Mouse (Mus musculus): ENCODE results near the gene Tenm4. TPM values are rescaled to one million over a fixed set of nuclear protein-coding genes. Genes with fewer than 3 reads are reported as not detected.

Tenm4 gene
- polyA plus RNA-seq, 1 experiment: 12.2 TPM

DNA sequence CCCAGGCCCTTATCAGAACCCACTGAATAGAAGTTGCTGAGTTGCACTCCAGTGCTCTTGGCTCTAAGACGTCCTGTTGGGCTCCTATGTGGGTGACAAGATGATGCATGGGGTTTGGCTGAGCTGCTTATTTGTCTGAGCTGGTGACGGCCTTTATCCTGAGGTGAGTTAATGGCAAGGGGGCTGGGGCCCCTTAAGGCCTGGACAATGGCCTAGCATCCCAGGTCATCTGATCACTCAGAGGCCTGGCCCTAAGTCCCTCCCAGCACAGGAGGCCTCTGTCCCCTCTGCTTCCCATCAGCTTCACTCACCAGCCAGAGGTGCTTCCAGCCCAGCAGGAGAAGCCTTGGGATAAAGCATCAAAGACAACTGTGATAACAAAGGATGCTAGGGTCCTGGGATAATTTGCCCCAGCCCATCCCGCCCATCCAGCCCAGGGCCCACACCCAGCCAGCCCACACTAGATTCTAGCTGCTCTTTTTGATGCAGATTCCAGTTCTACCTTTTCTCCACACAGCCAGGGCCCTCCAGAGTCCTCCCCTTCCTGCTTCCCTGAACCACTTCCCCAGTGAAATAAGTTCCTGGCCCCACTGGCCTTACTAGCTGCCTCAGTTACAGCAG lies 484.2 kb downstream of the Tenm4 start:
- Histone ChIP-seq H3K4me3 (replicated peaks; ENCODE audit: insufficient read depth, low read depth, low read length) (no peak overlapping the region), H3K27me3 (ENCODE audit: control insufficient read depth, insufficient read depth, low read length) (no peaks in the 10 kb centered on the region), H3K4me1 (ENCODE audit: control insufficient read depth, insufficient read depth, low read length) (peaks cover 6% of the 10 kb centered on the region; the same call in 1 of the 2 replicates), H3K27ac (ENCODE audit: insufficient read depth, low read length) (no peak overlapping the region)
- 95% methylated on average over 3 of the region's 3 CpGs for WGBS
- DNase-seq: no peak
- TF ChIP-seq POLR2A (IDR thresholded peaks at IDR 0.05; ENCODE audit: borderline replicate concordance, insufficient read depth, low read length) (no peak), CTCF (IDR thresholded peaks at IDR 0.05; ENCODE audit: borderline replicate concordance, insufficient read depth, low read depth, low read length) (no peak)

DNA sequence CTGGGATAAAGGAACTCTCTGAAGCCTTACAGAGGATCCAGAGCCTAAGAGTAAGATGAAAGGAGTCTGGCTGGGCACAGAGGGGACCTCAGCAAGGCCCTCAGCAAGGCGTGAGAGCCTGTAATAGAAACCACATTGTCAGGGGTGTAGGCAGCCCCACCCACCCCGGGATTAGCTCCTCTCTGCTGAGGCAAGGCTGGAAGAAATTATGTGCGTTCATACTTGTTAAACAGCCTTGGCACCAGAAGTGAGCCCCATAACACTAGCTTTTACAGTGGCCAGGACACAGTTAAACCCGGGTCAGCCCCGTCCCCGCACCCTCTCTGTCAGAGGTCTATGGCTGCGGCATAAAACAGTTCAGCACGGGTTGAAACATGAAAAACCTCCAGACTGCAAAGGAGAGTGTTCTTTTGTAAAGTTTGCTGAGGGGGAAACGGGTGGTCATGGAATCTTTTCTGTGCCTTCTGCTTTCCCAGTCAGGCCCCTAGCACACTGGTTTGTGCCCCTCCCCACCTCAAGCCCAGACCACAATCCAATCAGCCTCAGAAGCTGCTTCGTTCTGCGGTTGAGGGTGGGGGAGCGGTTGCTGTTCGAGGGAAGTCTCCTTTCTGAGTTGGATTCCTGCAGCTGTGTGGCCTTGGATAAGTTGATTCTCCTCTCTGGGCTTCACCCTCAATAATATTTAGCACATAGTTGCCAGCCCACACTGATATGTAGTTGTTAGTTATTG lies 486.2 kb downstream of the Tenm4 start:
- Histone ChIP-seq H3K27ac (ENCODE audit: insufficient read depth, low read length) (no peak overlapping the region), H3K4me1 (ENCODE audit: control insufficient read depth, insufficient read depth, low read length) (peaks cover under 1% of the 10 kb centered on the region; the same call in 1 of the 2 replicates), H3K4me3 (replicated peaks; ENCODE audit: insufficient read depth, low read depth, low read length) (no peak overlapping the region), H3K27me3 (ENCODE audit: control insufficient read depth, insufficient read depth, low read length) (no peaks in the 10 kb centered on the region)
- 49% methylated on average over 13 of the region's 13 CpGs for WGBS
- no peak for TF ChIP-seq CTCF (IDR thresholded peaks at IDR 0.05; ENCODE audit: borderline replicate concordance, insufficient read depth, low read depth, low read length)
- no peak for TF ChIP-seq POLR2A (IDR thresholded peaks at IDR 0.05; ENCODE audit: borderline replicate concordance, insufficient read depth, low read length)
- DNase-seq: no peak

DNA sequence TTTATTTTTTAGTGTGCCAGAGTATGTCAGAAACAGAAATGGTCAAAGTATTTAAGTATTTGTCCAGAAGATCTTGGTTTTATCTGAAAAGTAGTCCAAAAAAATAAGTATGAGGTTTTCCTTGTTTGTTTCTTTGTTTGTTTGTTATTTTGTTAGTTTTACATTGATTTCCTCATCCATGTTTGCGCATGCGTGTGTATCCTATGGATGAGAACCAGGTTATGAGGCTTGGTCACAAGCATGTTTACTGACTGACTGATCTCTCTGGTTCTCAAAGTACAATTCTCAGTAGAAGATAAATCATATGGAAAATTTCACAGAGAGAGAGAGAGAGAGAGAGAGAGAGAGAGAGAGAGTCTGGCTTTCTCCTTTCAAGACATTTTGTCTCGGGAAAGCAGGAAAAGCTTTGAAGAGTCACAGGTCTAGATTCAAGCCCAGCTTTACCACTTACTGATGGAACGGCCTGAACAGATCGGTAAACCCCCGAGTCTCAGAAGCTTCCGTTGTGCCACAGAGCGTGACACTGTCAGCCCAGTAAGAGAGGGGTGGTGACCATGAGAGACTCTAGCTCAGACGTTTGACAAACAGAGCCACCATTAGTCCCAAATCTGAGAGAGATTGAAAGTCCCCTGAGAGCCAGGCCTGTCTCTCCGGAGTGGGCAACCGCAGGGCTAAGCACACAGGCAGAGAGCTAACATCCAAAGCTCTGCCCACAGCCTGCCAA lies 487.0 kb downstream of the Tenm4 start:
- DNase-seq: no peak
- Histone ChIP-seq H3K27me3 (ENCODE audit: control insufficient read depth, insufficient read depth, low read length) (no peaks in the 10 kb centered on the region), H3K27ac (ENCODE audit: insufficient read depth, low read length) (no peak overlapping the region), H3K4me3 (replicated peaks; ENCODE audit: insufficient read depth, low read depth, low read length) (no peak overlapping the region), H3K4me1 (ENCODE audit: control insufficient read depth, insufficient read depth, low read length) (no peaks in the 10 kb centered on the region)
- TF ChIP-seq POLR2A (IDR thresholded peaks at IDR 0.05; ENCODE audit: borderline replicate concordance, insufficient read depth, low read length) (no peak), CTCF (IDR thresholded peaks at IDR 0.05; ENCODE audit: borderline replicate concordance, insufficient read depth, low read depth, low read length) (no peak)
- WGBS: 83% methylated on average over 11 of the region's 11 CpGs

DNA sequence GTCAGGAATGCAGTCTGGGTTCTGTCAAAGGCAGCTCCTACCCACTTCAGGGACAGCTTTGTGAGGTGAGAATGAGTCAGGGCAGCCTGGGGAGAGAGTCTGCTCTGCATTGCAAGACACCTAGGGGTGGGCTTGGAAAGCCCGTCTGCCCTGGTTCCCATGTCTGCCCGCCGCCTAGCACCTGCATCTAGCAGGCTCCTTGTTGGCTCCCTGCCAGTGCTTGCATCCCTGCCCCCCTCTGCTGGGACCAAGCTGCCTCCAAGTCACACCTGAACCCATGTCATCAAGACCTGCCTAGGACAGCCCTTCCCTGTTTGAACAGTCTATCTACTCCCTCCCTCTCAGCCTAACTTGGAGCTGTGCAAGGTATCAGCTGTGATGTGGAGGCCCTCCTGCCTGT lies 489.9 kb downstream of the Tenm4 start:
- H3K4me3 ChIP-seq (replicated peaks; ENCODE audit: insufficient read depth, low read depth, low read length): no peak overlapping the region
- WGBS: 52% methylated on average over 3 of the region's 3 CpGs

DNA sequence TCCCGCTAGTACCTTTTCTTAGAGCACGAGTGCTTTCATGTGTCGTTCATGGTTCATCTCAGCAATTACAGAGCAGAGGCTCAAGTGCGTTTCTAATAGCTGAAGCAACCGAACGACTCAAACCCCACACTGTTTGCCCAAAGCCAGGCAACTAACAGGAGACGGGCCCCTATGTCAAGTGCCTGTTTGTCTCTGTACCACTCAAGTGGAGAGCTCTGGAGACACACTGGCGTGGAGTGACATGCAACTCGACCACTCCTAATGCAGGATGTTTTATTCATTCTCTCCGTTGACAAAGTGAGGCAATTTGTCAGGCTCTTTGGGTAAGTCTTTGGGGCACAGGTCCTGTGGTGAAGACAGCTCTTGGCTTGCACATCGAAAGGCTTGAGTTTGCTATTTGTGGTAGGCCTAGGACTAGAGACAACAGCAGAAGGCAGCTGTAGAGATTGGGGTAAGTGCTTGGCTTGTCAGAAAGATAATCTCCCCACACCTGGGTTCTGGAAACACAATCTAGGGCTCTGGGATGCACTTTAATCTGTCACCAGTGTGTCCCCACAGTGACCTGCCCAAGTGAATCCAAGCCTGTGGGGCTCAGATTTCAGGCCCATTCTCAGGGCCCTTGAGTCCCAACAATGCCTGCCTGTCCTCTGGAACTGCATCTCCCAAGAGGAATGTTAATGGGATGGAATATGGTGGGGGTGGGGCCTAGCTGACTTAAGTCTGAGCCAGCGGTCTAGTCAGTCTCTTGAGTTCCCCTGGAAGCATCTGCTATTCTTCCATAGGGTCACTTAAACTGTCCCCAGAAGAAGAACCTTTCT lies 490.5 kb downstream of the Tenm4 start:
- Histone ChIP-seq H3K27ac (ENCODE audit: insufficient read depth, low read length) (no peak overlapping the region), H3K4me3 (replicated peaks; ENCODE audit: insufficient read depth, low read depth, low read length) (no peak overlapping the region), H3K4me1 (ENCODE audit: control insufficient read depth, insufficient read depth, low read length) (no peaks in the 10 kb centered on the region), H3K27me3 (ENCODE audit: control insufficient read depth, insufficient read depth, low read length) (no peaks in the 10 kb centered on the region; the same call in 1 of the 2 replicates)
- TF ChIP-seq POLR2A (IDR thresholded peaks at IDR 0.05; ENCODE audit: borderline replicate concordance, insufficient read depth, low read length) (no peak), CTCF (IDR thresholded peaks at IDR 0.05; ENCODE audit: borderline replicate concordance, insufficient read depth, low read depth, low read length) (no peak)
- WGBS: 79% methylated on average over 12 of the region's 12 CpGs
- no peak for DNase-seq

More for the DNA sequence above, 489.9 kb downstream of the Tenm4 start:
- H3K27ac ChIP-seq (ENCODE audit: insufficient read depth, low read length): no peak overlapping the region
- H3K27me3 ChIP-seq (ENCODE audit: control insufficient read depth, insufficient read depth, low read length): no peaks in the 10 kb centered on the region
- no peak for TF ChIP-seq CTCF (IDR thresholded peaks at IDR 0.05; ENCODE audit: borderline replicate concordance, insufficient read depth, low read depth, low read length)
- TF ChIP-seq POLR2A (IDR thresholded peaks at IDR 0.05; ENCODE audit: borderline replicate concordance, insufficient read depth, low read length): no peak
- DNase-seq: no peak
- no peaks in the 10 kb centered on the region for H3K4me1 ChIP-seq (ENCODE audit: control insufficient read depth, insufficient read depth, low read length)

DNA sequence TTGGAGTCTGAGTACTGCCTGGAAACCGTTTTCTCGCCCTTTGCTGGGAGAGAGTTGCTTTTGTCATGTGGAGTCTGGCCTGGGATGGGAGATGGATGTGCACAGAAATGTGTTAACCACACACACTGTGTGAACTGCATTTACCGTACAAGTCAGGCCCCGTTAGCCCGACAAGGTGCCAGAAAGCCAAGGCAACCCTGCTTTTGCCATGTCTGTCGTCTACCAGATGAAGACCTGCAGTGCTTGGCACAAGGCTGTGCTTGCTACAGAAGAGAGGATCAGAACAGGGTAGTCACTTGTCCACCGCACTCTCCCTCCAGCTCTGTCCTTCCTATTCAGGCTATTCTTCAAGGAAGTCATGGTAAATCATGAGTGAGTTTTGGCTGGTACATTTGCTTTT lies 492.3 kb downstream of the Tenm4 start:
- Histone ChIP-seq H3K4me3 (replicated peaks; ENCODE audit: insufficient read depth, low read depth, low read length) (no peak overlapping the region), H3K27ac (ENCODE audit: insufficient read depth, low read length) (no peak overlapping the region), H3K27me3 (ENCODE audit: control insufficient read depth, insufficient read depth, low read length) (no peaks in the 10 kb centered on the region; the same call in 1 of the 2 replicates), H3K4me1 (ENCODE audit: control insufficient read depth, insufficient read depth, low read length) (no peaks in the 10 kb centered on the region)
- 36% methylated on average over 7 of the region's 7 CpGs for WGBS
- no peak for DNase-seq
- TF ChIP-seq CTCF (IDR thresholded peaks at IDR 0.05; ENCODE audit: borderline replicate concordance, insufficient read depth, low read depth, low read length) (no peak), POLR2A (IDR thresholded peaks at IDR 0.05; ENCODE audit: borderline replicate concordance, insufficient read depth, low read length) (no peak)

DNA sequence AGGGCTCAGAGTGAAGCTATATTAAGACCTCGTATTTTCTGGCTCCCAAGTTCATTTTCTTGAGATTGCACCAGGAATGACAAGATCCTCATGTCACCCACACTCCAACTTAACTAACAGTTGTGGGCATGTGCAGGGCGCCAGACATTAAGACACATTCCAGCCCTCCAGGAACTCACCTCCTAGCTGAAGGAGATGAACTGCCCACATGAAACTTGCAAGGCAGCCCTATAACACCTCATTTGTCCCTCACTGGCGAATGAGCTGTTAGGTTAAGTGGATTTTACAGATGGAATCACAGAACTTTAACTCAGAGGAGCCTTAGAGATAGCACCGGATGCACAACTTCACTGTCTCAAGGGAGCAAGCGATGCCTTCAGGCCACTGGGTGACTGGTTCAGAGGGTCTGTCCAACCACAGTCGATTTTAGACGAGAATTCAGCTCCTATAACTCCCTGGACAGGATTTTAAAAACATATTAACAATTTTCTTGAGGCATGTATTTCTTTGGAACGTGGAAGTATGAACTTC lies 495.4 kb downstream of the Tenm4 start:
- Histone ChIP-seq H3K27me3 (ENCODE audit: control insufficient read depth, insufficient read depth, low read length) (no peaks in the 10 kb centered on the region; the same call in 1 of the 2 replicates), H3K4me1 (ENCODE audit: control insufficient read depth, insufficient read depth, low read length) (no peaks in the 10 kb centered on the region), H3K27ac (ENCODE audit: insufficient read depth, low read length) (no peak overlapping the region), H3K4me3 (replicated peaks; ENCODE audit: insufficient read depth, low read depth, low read length) (no peak overlapping the region)
- 92% methylated on average over 8 of the region's 8 CpGs for WGBS
- DNase-seq: no peak
- TF ChIP-seq CTCF (IDR thresholded peaks at IDR 0.05; ENCODE audit: borderline replicate concordance, insufficient read depth, low read depth, low read length) (no peak), POLR2A (IDR thresholded peaks at IDR 0.05; ENCODE audit: borderline replicate concordance, insufficient read depth, low read length) (no peak)
